Mouse (Mus musculus) urinary bladder, adult 2 months (tissue): ENCODE measurements around the gene Pus10. TPM values are rescaled to one million over a fixed set of nuclear protein-coding genes. Genes with fewer than 3 reads are reported as not detected.
"Not testable (repeated sequence)": the region's sequence is repeated elsewhere in the genome, so short reads cannot be mapped to it uniquely, and the experiment has no call there.

Experiments used
- DNase-seq: peaks from one replicate; pipeline ENCODE4 v3.0.0; 2022; ENCODE audit warnings: low spot score
- polyA plus RNA-seq: library from polyadenylated mRNA; depleted of rRNA; stranded (reverse); fragments of >200 nt; gene quantifications from 2 replicates; pipeline ENCODE4 v1.2.3, GENCODE M21; 2012; rRNA removed

The Pus10 gene
- polyA plus RNA-seq, 1 experiment: 11.2 TPM

DNA sequence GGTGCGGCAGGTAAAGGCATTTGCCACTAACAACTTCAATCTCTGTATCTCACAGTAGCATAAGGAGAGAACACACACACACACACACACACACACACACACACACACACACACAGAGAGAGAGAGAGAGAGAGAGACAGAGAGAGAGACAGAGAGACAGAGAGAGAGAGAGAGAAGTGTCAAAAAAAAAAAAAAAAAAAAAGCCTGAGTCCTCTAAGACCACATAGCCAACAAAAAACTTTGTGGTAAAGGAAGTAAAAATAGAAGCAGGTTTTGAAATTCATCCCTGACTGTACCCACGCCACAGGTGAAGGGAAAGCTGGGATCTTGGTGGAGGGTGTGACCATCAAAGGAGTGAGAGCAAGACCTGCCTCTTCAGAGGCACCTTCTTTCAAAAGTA is 92.7 kb downstream of the Pus10 start:
- no peak for DNase-seq

DNA sequence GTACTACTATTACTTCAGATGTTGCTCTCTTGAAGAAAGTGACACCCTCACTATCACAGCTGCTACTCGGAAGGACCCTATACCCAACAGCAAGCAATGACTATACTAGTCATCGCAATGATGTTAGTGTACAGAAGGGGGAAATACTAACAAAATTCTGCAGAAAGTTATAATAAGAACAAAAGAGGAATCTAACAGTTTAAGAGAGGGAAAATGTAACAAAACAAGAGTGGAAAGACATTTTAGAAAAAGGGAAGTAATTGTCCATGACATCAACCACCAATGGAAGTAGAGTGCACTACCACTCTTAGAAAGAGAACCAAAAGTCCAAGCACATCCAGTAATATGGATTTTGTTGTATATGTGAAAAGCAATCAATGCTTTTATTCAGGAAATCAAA is 97.2 kb downstream of the Pus10 start:
- DNase-seq: no peak

DNA sequence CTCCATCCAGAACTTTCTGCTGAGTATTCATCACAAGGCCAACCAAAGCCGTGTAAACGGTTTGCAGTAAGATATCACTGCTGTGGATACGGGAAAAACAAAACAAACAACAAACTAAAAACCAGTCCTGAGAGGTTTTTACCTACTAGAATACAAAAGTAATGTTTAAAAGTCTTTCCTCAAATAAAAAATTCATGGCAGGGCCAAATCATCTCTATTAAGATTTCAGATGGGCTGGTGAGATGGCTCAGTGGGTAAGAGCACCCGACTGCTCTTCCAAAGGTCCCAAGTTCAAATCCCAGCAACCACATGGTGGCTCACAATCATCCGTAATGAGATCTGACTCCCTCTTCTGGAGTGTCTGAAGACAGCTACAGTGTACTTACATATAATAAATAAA is 101.9 kb downstream of the Pus10 start:
- DNase-seq: not testable (repeated sequence)

- no peak for DNase-seq
Measured at GRCm38 (mm10) chr11:23767928-23768327, 102.5 kb downstream of the Pus10 start.

- DNase-seq: no peak
Measured at GRCm38 (mm10) chr11:23769033-23769432, 103.6 kb downstream of the Pus10 start.

GRCm38 (mm10) chr11:23769686-23770509 is 104.4 kb downstream of the Pus10 start:
- DNase-seq: no peak

- no peak for DNase-seq
Measured at GRCm38 (mm10) chr11:23770510-23770759, 105.0 kb downstream of the Pus10 start.

DNA sequence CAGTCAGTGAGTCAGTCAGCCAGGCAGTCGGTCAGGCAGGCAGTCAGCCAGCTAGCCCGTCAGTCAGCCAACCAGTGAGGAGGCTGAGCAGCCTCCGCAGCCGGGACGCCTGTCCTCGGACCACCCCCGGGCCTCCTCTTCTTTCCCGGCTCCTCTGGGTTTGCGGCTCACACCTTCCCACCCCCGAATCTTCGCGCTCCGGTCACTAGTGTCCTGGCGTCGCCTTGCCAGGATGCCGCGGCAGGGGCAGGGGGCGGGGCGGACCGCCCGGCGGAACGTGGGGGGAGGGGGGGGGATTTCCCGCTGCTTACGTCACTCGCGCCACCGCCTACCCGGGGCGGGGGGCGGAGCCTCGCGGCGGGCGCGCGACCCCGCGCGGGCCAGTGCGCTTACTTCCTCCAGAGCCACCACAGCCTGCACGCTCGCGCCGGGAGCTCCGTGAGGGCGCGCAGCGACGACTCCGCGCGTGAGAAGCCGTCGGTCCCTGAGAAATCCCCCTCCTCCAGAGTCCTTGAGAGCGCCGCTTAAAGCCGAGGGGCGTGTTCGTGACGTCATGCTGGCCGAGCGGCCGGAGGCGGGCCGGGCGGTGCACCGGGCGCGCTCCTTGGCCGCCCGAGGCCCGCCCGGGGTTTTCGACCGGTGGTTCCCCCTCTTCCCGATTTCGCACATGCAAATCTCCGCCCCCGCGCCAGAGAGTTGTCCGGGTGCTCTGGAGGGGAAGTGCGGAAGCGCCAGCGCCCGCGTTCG is 105.5 kb downstream of the Pus10 start, which contains the start of gene Rel:
Rel (minus strand) TSS at position 211 of the 747 bp plus-strand sequence.
- peak; percentile 92 for DNase-seq

- DNase-seq: no peak
Measured at GRCm38 (mm10) chr11:23771507-23772097, 106.1 kb downstream of the Pus10 start.

DNA sequence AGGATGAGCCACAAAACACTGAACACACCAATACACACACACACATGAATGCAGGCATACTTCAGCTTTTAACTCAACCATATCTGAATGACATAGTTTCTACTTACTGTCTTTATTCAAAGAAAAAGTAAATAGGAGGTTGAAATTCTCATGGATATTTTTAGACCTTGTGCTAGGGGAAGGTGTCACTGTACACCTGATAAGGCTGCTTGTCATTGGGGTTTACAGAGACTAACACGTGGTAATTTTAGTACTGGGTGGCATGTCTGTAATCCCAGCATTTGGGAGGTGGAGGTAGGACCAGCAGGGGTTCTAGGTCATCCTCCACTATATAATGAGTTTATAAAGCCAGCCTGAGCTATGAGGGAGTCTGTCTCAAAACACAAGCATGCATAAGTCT is 107.0 kb downstream of the Pus10 start:
- no peak for DNase-seq

GRCm38 (mm10) chr11:23778787-23779201 is 113.3 kb downstream of the Pus10 start:
- no peak for DNase-seq

GRCm38 (mm10) chr11:23782038-23782437 is 116.6 kb downstream of the Pus10 start:
- DNase-seq: no peak

Other genes with a start within 250 kb of the Pus10 start
- gene Ahsa2, start 167.6 kb upstream of the Pus10 start, polyA plus RNA-seq: 33.1 and 43.6 TPM in 2 replicates
- 0.44 and 0.61 TPM in 2 replicates for gene 1700093K21Rik, start 144.5 kb upstream of the Pus10 start, polyA plus RNA-seq
- gene 0610010F05Rik, start 32.0 kb upstream of the Pus10 start, polyA plus RNA-seq: 7.4 and 8.5 TPM in 2 replicates
- gene Pex13, start 285 bp downstream of the Pus10 start, polyA plus RNA-seq: 17.0 and 23.1 TPM in 2 replicates
- gene Rel, start 105.3 kb downstream of the Pus10 start, polyA plus RNA-seq: 3.2 and 3.6 TPM in 2 replicates
- 8.0 and 8.3 TPM in 2 replicates for gene Papolg, start 229.6 kb downstream of the Pus10 start, polyA plus RNA-seq